Mouse (Mus musculus) heart, embryonic 13.5 days (tissue): ENCODE results near the gene Slc38a2. TPM values are rescaled to one million over a fixed set of nuclear protein-coding genes. Genes with fewer than 3 reads are reported as not detected.

Source experiments
- ATAC-seq: fragments of 200-750 bp; cut with Nextera tagmentation; 2 replicates; pipeline ENCODE4 v1.8.0; 2017; ENCODE audit warnings: moderate TSS enrichment; ENCODE audit not compliant: insufficient number of reproducible peaks, low FRiP score, low TSS enrichment; ENCODE audit errors: extremely low read depth
- H3K27ac ChIP-seq: fragments of 300-500 bp; sonication (generic); replicated peaks from 2 replicates; pipeline ENCODE4 v1.5.1; 2015; ENCODE audit warnings: moderate library complexity, mild to moderate bottlenecking, inconsistent platforms
- H3K27me3 ChIP-seq: fragments of 300-500 bp; sonication (generic); replicated peaks from 2 replicates; pipeline ENCODE4 v1.6.1; 2015; ENCODE audit warnings: mild to moderate bottlenecking, inconsistent platforms
- H3K36me3 ChIP-seq: fragments of 300-500 bp; sonication (generic); 2 replicates; pipeline ENCODE4 v1.6.1; 2015; ENCODE audit warnings: mild to moderate bottlenecking, inconsistent platforms
- H3K4me1 ChIP-seq: fragments of 300-500 bp; sonication (generic); 2 replicates; pipeline ENCODE4 v1.6.1; 2015; ENCODE audit warnings: inconsistent platforms
- H3K4me2 ChIP-seq: fragments of 300-500 bp; sonication (generic); 2 replicates; pipeline ENCODE4 v1.6.1; 2015; ENCODE audit warnings: inconsistent platforms, mild to moderate bottlenecking, moderate library complexity
- H3K4me3 ChIP-seq: fragments of 300-500 bp; sonication (generic); 2 replicates; pipeline ENCODE4 v1.5.1; 2015; ENCODE audit warnings: moderate library complexity, mild to moderate bottlenecking, inconsistent platforms
- H3K9ac ChIP-seq: fragments of 300-500 bp; sonication (generic); 2 replicates; pipeline ENCODE4 v1.6.1; 2015; ENCODE audit warnings: inconsistent platforms, mild to moderate bottlenecking, moderate library complexity
- H3K9me3 ChIP-seq: fragments of 300-500 bp; sonication (generic); 2 replicates; pipeline ENCODE4 v1.6.1; 2016; ENCODE audit warnings: inconsistent platforms
- WGBS: fragments of 180-500 bp; shearing (Covaris S2); methylation state at CpG from one replicate; pipeline ENCODE4 v1.1.7; 2015; ENCODE audit warnings: mixed read lengths; 5-methylcytosine and 5-hydroxymethylcytosine counted together
- polyA plus RNA-seq: library from polyadenylated mRNA; unstranded; fragments of >200 nt; fragmentation: Nextera tagmentation; extraction: Ambion mirVana; gene quantifications from 2 replicates; pipeline ENCODE4 v1.2.1, GENCODE M21; 2015

The Slc38a2 gene
- polyA plus RNA-seq, 1 experiment from 2014 or later, result 115 TPM

DNA sequence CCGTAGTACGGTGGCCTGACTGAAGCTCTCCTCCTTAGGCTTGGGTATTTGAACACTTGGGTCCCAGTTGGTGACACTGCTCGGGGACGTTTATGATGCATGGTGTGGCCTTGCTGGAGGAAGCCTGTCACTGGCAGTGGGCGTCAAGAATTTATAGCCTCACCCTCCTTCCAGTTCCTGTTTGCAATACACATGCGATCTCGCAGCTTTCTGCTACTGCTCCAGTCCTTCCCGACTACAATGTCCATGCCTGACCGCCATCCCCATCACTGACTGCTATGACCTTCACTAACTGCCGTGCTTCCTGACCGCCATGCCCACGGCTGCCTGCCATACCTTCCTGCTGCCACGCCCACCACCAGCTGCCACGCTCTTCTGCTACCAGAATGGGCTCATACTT lies 44.0 kb downstream of the Slc38a2 start:
- Histone ChIP-seq H3K36me3 (no peaks in the 10 kb centered on the region), H3K27me3 (no peaks in the 10 kb centered on the region), H3K4me2 (no peak overlapping the region), H3K27ac (no peak overlapping the region), H3K4me1 (peaks cover 23% of the 10 kb centered on the region), H3K4me3 (no peak overlapping the region), H3K9me3 (no peaks in the 10 kb centered on the region), H3K9ac (no peak overlapping the region)
- WGBS, result 82% methylated on average over 14 of the region's 14 CpGs
- no peak for ATAC-seq

DNA sequence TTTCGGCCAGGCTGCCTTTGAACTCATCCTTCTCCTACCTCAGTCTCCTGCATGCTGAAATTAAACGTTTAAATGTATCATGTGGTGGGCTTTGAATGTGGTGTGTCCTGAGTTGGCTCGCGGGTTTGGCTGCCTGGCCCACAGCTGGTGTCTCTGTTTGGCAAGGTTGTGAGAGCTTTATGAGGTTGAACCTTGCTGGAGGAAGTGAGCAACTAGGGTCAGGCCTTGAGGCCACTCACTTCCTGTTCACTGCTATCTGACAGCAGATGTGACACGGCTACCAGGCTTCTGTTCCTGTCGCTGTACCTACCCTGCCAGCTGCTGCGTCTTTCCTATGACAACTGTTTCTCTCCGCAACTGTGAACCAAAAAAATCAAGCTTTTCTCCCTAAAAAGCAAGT lies 44.8 kb downstream of the Slc38a2 start:
- H3K9ac ChIP-seq, result no peak overlapping the region
- no peak overlapping the region for H3K4me3 ChIP-seq
- 57% methylated on average over 8 of the region's 8 CpGs for WGBS
- peaks cover 21% of the 10 kb centered on the region for H3K4me1 ChIP-seq
- H3K9me3 ChIP-seq, result no peaks in the 10 kb centered on the region
- no peaks in the 10 kb centered on the region for H3K27me3 ChIP-seq
- ATAC-seq, result no peak
- H3K4me2 ChIP-seq, result no peak overlapping the region
- H3K27ac ChIP-seq, result no peak overlapping the region
- no peaks in the 10 kb centered on the region for H3K36me3 ChIP-seq

DNA sequence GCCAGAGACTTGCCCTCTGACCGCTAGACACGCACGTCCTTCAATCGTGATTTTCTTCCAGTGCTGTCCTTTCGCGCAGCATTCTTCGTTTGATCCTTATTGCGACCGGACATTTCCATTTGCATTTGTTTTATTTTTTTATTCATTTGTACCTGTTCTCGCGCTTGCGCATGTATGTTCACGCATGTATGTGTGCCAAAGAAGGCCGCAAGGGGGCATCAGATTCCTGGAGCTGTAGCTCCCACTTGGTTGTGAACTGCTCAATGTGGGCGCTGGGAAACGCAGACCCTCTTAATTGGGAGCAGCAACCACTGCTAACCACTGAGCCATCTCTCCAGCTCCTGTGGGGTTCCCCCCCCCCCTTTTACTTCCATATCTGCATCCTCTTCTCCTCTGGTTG lies 46.5 kb downstream of the Slc38a2 start:
- H3K9ac ChIP-seq, result no peak overlapping the region
- peaks cover 11% of the 10 kb centered on the region for H3K4me1 ChIP-seq
- no peaks in the 10 kb centered on the region for H3K9me3 ChIP-seq
- H3K4me3 ChIP-seq, result no peak overlapping the region
- no peaks in the 10 kb centered on the region for H3K27me3 ChIP-seq
- no peaks in the 10 kb centered on the region for H3K36me3 ChIP-seq
- 91% methylated on average over 16 of the region's 16 CpGs for WGBS
- no peak overlapping the region for H3K27ac ChIP-seq
- ATAC-seq, result no peak
- no peak overlapping the region for H3K4me2 ChIP-seq

DNA sequence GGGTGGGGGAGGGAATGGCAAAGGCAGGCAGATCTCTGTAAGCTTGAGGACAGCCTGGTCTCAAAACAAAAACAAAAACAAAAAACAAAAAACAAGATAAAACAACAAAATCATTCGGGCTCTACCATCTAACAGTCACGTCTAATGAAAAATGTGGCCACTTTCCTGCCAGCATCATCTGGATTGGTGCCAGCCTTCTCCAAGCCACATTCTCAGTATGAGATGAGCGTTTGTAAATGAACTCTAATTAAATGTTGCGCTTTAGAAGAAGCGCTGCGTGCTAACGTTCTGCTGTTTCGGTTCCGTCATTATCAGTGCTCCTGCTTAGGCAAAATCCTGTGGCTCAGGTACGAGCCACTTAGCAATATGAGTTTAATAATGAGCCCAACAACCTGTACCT lies 47.0 kb downstream of the Slc38a2 start:
- no peak for ATAC-seq
- no peak overlapping the region for H3K27ac ChIP-seq
- no peaks in the 10 kb centered on the region for H3K27me3 ChIP-seq
- H3K9me3 ChIP-seq, result no peaks in the 10 kb centered on the region
- no peak overlapping the region for H3K4me2 ChIP-seq
- 82% methylated on average over 10 of the region's 10 CpGs for WGBS
- H3K4me1 ChIP-seq, result peaks cover 8% of the 10 kb centered on the region
- no peak overlapping the region for H3K9ac ChIP-seq
- no peaks in the 10 kb centered on the region for H3K36me3 ChIP-seq
- no peak overlapping the region for H3K4me3 ChIP-seq

DNA sequence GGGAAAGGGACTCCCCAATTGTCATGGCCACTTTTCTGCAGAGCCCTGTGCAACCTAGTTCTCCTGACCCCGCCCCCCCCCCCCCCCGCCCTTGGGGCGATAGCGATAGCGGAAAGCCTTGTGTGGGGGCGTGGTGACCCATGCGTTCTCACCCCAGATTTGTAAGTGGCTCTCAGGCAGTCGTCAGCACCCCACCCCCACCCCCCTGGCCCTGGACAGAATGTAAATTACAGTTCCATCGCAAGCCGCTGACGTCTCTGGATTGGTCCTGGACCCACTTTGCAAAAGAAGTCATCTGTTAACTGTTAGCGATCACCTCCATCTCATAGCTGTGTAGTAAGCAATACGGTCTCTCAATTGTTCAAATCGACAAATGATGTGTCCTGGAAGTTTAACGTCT lies 52.2 kb downstream of the Slc38a2 start:
- Histone ChIP-seq H3K4me1 (peaks cover 12% of the 10 kb centered on the region), H3K4me2 (peak overlapping the region; percentile 57), H3K9me3 (no peaks in the 10 kb centered on the region), H3K27me3 (no peaks in the 10 kb centered on the region), H3K36me3 (no peaks in the 10 kb centered on the region), H3K27ac (no peak overlapping the region), H3K4me3 (peak overlapping the region; percentile 13; the same call in 1 of the 2 replicates), H3K9ac (no peak overlapping the region)
- ATAC-seq, result no peak
- 23% methylated on average over 13 of the region's 15 CpGs for WGBS

DNA sequence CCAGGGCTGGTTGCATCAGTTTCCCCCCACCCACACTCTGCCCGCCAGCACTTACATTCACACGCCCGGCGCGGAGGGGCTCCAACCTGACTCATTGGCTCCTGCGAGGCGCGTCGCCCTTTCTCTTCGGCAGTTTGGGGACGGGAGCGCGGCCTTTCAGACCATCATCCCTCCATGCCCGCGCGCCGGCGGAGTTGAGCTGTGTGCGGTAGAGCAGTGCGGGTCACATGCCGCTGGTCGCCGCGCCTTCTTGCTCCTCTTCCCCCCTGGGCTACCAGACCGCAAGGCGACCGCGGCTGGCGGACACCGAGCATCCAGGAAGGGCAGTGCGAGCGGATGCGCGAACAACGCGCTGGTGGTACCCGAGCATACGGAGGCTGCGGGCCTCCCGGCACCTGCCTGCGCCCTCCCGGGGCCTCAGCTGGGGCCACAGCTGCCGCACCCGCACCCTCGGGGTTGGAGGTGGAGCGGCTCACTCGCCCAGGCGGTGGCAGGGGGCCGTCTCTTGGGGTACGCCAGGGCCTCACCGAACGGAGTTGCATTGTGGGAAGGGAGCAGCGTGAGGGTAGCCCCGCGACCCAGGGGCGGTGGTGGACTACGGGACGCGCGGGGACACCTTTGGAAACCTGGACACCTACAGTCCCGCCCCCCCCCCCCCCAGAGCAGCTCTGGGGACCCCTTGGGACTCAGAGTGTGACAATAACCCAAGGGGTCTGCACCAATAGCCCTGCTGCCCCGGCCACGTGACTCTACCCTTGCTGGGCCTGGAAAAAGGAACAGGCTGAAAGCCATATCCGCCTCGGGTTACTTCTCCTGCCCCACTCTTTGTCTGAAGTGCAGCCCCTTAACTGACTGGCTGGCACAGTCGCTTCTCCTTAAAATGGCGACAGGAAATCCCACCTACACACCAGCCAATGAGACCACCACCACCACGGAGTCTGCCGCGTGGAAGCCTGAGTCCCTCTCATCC lies 56.8 kb downstream of the Slc38a2 start, which contains the start of gene Slc38a1:
Slc38a1 (minus strand) TSS at position 478 of the 970 bp plus-strand sequence.
- peak; percentile 51 for ATAC-seq
- WGBS, result under 1% methylated on average over 69 of the region's 70 CpGs
- H3K9me3 ChIP-seq, result no peaks in the 10 kb centered on the region
- H3K36me3 ChIP-seq, result peaks cover 15% of the 10 kb centered on the region
- peak within 1 kb of the TSS; percentile 89 for H3K4me3 ChIP-seq
- H3K27me3 ChIP-seq, result no peaks in the 10 kb centered on the region
- peak within 1 kb of the TSS; percentile 98 for H3K9ac ChIP-seq
- peak within 1 kb of the TSS; percentile 99 for H3K27ac ChIP-seq
- peaks cover 38% of the 10 kb centered on the region for H3K4me1 ChIP-seq
- H3K4me2 ChIP-seq, result peak within 1 kb of the TSS; percentile 87

DNA sequence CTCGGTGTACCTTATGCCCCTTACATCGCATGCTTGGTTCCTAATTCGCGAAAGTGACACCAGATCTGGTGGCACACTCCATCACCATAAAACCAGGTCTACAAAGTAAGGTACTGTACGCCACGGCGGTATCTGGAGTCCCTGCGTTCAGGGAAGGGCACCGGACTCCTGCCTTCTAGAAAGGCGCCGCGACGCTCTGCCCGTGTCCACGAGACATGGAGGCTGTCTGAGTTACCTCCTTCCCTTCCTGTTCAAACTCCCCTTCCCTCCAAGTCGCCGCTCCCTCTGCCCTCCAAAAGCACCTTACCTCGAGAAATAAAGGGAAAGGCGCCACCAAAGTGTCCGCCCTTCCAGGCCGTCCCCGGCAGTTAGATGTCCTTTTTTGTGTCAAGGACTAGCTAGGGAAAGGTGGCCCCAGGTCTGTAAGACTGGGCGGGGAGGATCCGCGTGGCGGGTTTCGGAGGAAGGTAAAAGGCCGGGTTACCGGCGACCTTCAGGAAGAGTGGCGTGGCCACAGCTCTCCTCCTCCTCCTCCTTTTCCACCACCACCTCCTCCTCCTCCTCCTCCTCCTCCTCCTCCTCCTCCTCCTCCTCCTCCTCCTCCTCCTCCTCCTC lies 57.6 kb downstream of the Slc38a2 start:
- H3K36me3 ChIP-seq, result peaks cover 20% of the 10 kb centered on the region
- peaks cover 38% of the 10 kb centered on the region for H3K4me1 ChIP-seq
- H3K27me3 ChIP-seq, result no peaks in the 10 kb centered on the region
- H3K9me3 ChIP-seq, result no peaks in the 10 kb centered on the region
- H3K27ac ChIP-seq, result peak overlapping the region; percentile 99
- peak overlapping the region; percentile 98 for H3K9ac ChIP-seq
- 0 out of 2 replicates have a peak, but pooled peaks have one; percentile 11 for ATAC-seq
- WGBS, result 0% methylated on average over 31 of the region's 31 CpGs
- peak overlapping the region; percentile 89 for H3K4me3 ChIP-seq
- peak overlapping the region; percentile 87 for H3K4me2 ChIP-seq

DNA sequence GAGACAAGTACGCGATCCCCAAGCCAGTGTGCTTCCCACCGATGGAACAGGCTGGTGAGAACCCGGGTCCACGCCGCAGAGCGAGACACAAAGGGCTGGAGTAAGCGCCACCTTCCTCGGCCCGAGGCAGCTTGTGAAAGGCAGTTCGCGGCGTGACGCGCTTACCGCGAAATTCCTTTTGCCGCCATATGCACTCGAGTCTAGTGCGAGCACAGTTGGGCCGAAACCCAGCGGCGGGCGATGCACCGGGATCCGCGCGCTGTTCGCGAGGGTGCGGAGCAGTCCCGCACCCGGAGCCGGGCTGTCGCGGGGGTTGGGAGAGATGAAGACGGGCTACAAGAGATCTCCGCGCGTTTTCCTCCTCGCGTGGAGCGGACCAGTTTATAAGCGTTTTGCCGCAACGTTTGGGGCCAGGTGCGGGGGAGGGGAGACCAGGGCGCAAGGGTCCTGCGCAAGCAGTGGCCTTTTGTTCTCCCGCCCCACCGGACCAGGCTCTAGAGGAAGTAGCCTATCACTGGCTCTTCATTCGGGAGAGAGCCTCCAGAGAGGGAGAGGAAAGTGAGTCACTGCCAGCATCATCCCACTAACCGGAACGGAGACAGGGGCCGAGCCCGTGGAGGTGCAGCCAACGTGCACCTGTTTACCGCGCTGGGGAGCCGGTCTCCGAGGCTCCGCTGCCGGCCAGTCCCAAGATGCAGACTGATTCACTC lies 58.3 kb downstream of the Slc38a2 start:
- under 1% methylated on average over 63 of the region's 63 CpGs for WGBS
- H3K9me3 ChIP-seq, result no peaks in the 10 kb centered on the region

DNA sequence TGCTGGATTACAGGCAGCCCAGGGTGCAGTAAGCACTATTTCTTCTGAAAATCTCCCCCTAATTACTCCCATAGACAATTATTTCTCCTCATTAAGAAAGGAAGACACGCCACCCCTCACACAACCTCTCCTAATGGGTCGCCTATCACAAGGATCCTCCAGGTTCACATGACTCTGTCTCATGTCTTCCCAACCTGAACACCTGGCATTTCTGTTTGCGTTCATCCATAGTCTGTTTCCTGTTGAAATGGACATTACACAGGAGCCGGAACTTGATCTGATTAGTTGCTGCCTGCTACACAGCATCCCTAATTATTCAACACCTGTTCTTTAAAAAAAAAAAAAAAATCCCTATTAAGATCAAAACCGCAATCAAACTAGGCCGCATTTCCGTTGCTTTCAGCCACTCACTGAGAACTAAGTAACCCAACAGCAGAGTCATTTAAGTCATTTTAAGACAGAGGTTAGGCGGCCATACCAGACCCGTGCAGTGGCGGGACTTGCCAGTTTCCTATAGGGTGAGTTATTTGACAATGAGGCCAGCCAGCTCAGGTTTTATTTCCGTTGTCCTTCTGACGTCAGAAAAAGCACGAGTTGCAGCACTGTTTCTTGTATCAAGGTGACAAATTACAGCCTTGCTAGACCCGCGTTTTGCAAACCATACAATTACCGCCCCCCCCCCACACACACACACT lies 59.1 kb downstream of the Slc38a2 start:
- H3K27me3 ChIP-seq, result no peaks in the 10 kb centered on the region
- peak overlapping the region; percentile 87 for H3K4me2 ChIP-seq
- peak overlapping the region; percentile 89 for H3K4me3 ChIP-seq
- H3K4me1 ChIP-seq, result peaks cover 45% of the 10 kb centered on the region
- H3K9ac ChIP-seq, result peak overlapping the region; percentile 98
- no peaks in the 10 kb centered on the region for H3K9me3 ChIP-seq
- H3K36me3 ChIP-seq, result peaks cover 33% of the 10 kb centered on the region
- 11% methylated on average over 16 of the region's 16 CpGs for WGBS
- ATAC-seq, result no peak
- H3K27ac ChIP-seq, result peak overlapping the region; percentile 99

More for the DNA sequence above, 58.3 kb downstream of the Slc38a2 start:
- ATAC-seq, result peak; percentile 62
- H3K27me3 ChIP-seq, result no peaks in the 10 kb centered on the region
- peak overlapping the region; percentile 87 for H3K4me2 ChIP-seq
- H3K9ac ChIP-seq, result peak overlapping the region; percentile 98
- H3K4me1 ChIP-seq, result peaks cover 40% of the 10 kb centered on the region
- H3K4me3 ChIP-seq, result peak overlapping the region; percentile 89
- peak overlapping the region; percentile 99 for H3K27ac ChIP-seq
- H3K36me3 ChIP-seq, result peaks cover 25% of the 10 kb centered on the region

DNA sequence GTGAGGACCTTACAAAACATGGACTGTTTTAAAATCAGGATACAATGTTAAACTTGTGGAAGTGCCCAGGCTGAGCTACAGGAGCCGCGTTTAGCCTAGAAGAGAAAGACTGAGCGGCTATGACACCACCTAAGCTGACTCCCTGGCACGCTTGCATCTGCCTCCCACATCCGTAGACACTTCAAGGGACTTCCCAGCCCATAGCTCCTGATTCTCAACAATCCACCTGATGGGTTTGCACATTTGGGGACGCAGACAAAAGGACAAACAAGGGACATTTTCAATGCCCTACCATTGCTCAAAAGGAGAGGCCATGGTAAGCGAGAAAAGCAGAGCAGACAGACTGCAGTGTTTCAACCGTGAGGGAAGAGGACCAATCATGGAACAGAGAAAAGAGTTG lies 59.9 kb downstream of the Slc38a2 start:
- Histone ChIP-seq H3K9me3 (no peaks in the 10 kb centered on the region), H3K4me2 (peak overlapping the region; percentile 87), H3K4me1 (peaks cover 53% of the 10 kb centered on the region), H3K27me3 (no peaks in the 10 kb centered on the region), H3K9ac (peak overlapping the region; percentile 98), H3K27ac (peak overlapping the region; percentile 37), H3K4me3 (peak overlapping the region; percentile 89), H3K36me3 (peaks cover 36% of the 10 kb centered on the region)
- 62% methylated on average over 8 of the region's 8 CpGs for WGBS
- ATAC-seq, result no peak
